Comparison of ENCODE assay signal across 8 mouse cellular contexts in the genomic region with DNA sequence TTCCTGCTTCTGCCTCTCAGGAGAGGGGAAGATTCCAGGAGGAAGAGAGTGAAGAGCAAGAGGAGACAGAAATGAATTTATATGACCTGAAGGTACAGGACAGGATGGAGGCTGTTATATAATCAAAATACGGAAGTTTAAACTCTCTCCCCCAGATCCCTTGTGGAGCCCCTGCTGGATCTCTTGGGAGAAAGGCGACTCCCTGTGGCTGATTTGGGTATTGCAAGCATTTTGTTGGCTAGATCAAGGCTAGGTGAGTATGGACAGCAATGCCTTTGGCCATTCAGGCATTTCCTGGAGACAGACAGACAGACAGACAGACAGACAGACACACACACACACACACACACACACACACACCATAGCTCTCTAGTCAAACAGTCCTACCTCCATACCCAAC. TPM values are rescaled to one million over a fixed set of nuclear protein-coding genes. Genes with fewer than 3 reads are reported as not detected.
DNase-seq lines count a peak whose midpoint lies in the region; ATAC-seq and TF ChIP-seq lines count a peak whose summit lies in the region.

No protein-coding gene starts in this region.

- no peaks in the 10 kb centered on the region for H3K9me3 ChIP-seq in kidney, embryonic 15.5 days (replicated peaks)
- H3K9me3 ChIP-seq in embryonic facial prominence, embryonic 14.5 days (ENCODE audit: control insufficient read depth, low read length): no peaks in the 10 kb centered on the region
- H3K9me3 ChIP-seq in hindbrain, postnatal 0 days (ENCODE audit: low read length): no peaks in the 10 kb centered on the region

- H3K4me1 ChIP-seq in kidney, embryonic 15.5 days: peaks cover 21% of the 10 kb centered on the region
- peaks cover under 1% of the 10 kb centered on the region; the same call in 1 of the 2 replicates for H3K4me1 ChIP-seq in embryonic facial prominence, embryonic 14.5 days (ENCODE audit: control insufficient read depth, insufficient read depth, low read length)
- peaks cover 3% of the 10 kb centered on the region; the same call in 1 of the 2 replicates for H3K4me1 ChIP-seq in hindbrain, postnatal 0 days (ENCODE audit: insufficient read depth, low read length)

- no peaks in the 10 kb centered on the region for H3K36me3 ChIP-seq in kidney, embryonic 15.5 days
- H3K36me3 ChIP-seq in embryonic facial prominence, embryonic 14.5 days (ENCODE audit: control insufficient read depth, insufficient read depth, low read length): 0 out of 2 replicates have a peak, but pooled peaks cover 13% of the 10 kb centered on the region
- H3K36me3 ChIP-seq in hindbrain, postnatal 0 days (ENCODE audit: insufficient read depth, low read length): no peaks in the 10 kb centered on the region

- H3K9ac ChIP-seq in kidney, embryonic 15.5 days: no peak overlapping the region
- H3K9ac ChIP-seq in embryonic facial prominence, embryonic 14.5 days (ENCODE audit: low read depth, low read length): no peak overlapping the region
- no peak overlapping the region for H3K9ac ChIP-seq in hindbrain, postnatal 0 days (replicated peaks; ENCODE audit: low read length)

- ATAC-seq in kidney, embryonic 15.5 days (replicated peaks; ENCODE audit: low FRiP score): no peak
- ATAC-seq in embryonic facial prominence, embryonic 14.5 days (ENCODE audit: low read depth): no peak
- ATAC-seq in hindbrain, postnatal 0 days: peak; percentile 46; the same call in 1 of the 2 replicates

- TF ChIP-seq CTCF in hindbrain, postnatal 0 days (IDR thresholded peaks at IDR 0.05; ENCODE audit: low read depth): peak; percentile 78

- intact Hi-C loops in left cerebral cortex, postnatal 25 days (cut with DNase I): loop anchor here (5.0 kb wide), 1 partner anchor 80 kb away; no protein-coding TSS in a partner anchor

- H3K4me2 ChIP-seq in kidney, embryonic 15.5 days: no peak overlapping the region
- H3K4me2 ChIP-seq in embryonic facial prominence, embryonic 14.5 days (ENCODE audit: low read depth, low read length): no peak overlapping the region
- H3K4me2 ChIP-seq in hindbrain, postnatal 0 days (ENCODE audit: low read depth, low read length): no peak overlapping the region

- 2% methylated on average over 2 of the region's 2 CpGs for WGBS in kidney, embryonic 15.5 days
- 3% methylated on average over 2 of the region's 2 CpGs for WGBS in embryonic facial prominence, embryonic 14.5 days
- WGBS in hindbrain, postnatal 0 days: 8% methylated on average over 2 of the region's 2 CpGs

- peak; percentile 85 for DNase-seq in kidney, adult 11 months
- peak; percentile 93 for DNase-seq in adrenal gland, postnatal 10 days
- DNase-seq in embryonic facial prominence, embryonic 14.5 days (ENCODE audit: low spot score): peak; percentile 68
- peak; percentile 75 for DNase-seq in hindbrain, postnatal 0 days (ENCODE audit: low spot score)
- peak; percentile 70 to 74 for DNase-seq in left cerebral cortex, postnatal 25 days (ENCODE audit: low spot score in 2 of 2)
- DNase-seq in natural killer cell, adult 2 months (ENCODE audit: low spot score in 2 of 2): peak; percentile 30 to 68
- DNase-seq in thymus, postnatal 10 days (ENCODE audit: low spot score in 2 of 2): peak; percentile 60 to 77

- no peak overlapping the region for H3K27ac ChIP-seq in kidney, embryonic 15.5 days
- no peak overlapping the region for H3K27ac ChIP-seq in embryonic facial prominence, embryonic 14.5 days (replicated peaks; ENCODE audit: low read depth, low read length)
- no peak overlapping the region for H3K27ac ChIP-seq in hindbrain, postnatal 0 days

- no peaks in the 10 kb centered on the region for H3K27me3 ChIP-seq in kidney, embryonic 15.5 days
- H3K27me3 ChIP-seq in embryonic facial prominence, embryonic 14.5 days (replicated peaks; ENCODE audit: control insufficient read depth, insufficient read depth, low read length): no peaks in the 10 kb centered on the region
- H3K27me3 ChIP-seq in hindbrain, postnatal 0 days (ENCODE audit: insufficient read depth, low read length): no peaks in the 10 kb centered on the region

- no peak overlapping the region for H3K4me3 ChIP-seq in kidney, embryonic 15.5 days (replicated peaks)
- H3K4me3 ChIP-seq in embryonic facial prominence, embryonic 14.5 days (ENCODE audit: low read depth, low read length): no peak overlapping the region
- no peak overlapping the region for H3K4me3 ChIP-seq in hindbrain, postnatal 0 days (ENCODE audit: low read length)

RNA-seq across cellular contexts. Expression of a gene that starts 46.9 kb away (rescaled TPM):
- polyA plus RNA-seq in kidney, embryonic 15.5 days (2015; fragmentation: Nextera tagmentation; extraction: Ambion mirVana): 62.7 and 70.9 TPM in 2 replicates
- total RNA-seq in adrenal gland, postnatal 10 days (2021): 100 to 1,000 TPM; 284 to 309 TPM
- polyA plus RNA-seq in embryonic facial prominence, embryonic 14.5 days (2014; fragmentation: Nextera tagmentation; extraction: Ambion mirVana): 51.5 and 58.5 TPM in 2 replicates
- total RNA-seq in hindbrain, postnatal 0 days (2014; rRNA removed): 24.1 and 28.0 TPM in 2 replicates
- polyA plus RNA-seq in hindbrain, postnatal 0 days (2015; fragmentation: Nextera tagmentation; extraction: Ambion mirVana): 10.3 and 11.7 TPM in 2 replicates
- total RNA-seq in left cerebral cortex, postnatal 25 days (2021): 10 to 100 TPM; 35.1 to 40.3 TPM

RNA-seq across cellular contexts. Expression of a gene that starts 48.0 kb away (rescaled TPM):
- 0.17 and 0.40 TPM in 2 replicates for polyA plus RNA-seq in kidney, embryonic 15.5 days (2015; fragmentation: Nextera tagmentation; extraction: Ambion mirVana)
- total RNA-seq in adrenal gland, postnatal 10 days (2021): 1 to 10 TPM; 3.4 to 4.3 TPM
- polyA plus RNA-seq in embryonic facial prominence, embryonic 14.5 days (2014; fragmentation: Nextera tagmentation; extraction: Ambion mirVana): 0.37 and 0.72 TPM in 2 replicates
- total RNA-seq in hindbrain, postnatal 0 days (2014; rRNA removed): not detected in 2 replicates
- 0.08 and 0.10 TPM in 2 replicates for polyA plus RNA-seq in hindbrain, postnatal 0 days (2015; fragmentation: Nextera tagmentation; extraction: Ambion mirVana)
- total RNA-seq in left cerebral cortex, postnatal 25 days (2021): not detected
